Mouse (Mus musculus): ENCODE data around the gene Arap1. TPM values are rescaled to one million over a fixed set of nuclear protein-coding genes. Genes with fewer than 3 reads are reported as not detected.

Gene Arap1
- polyA plus RNA-seq, 1 experiment from 2014 or later: 13.4 TPM

DNA sequence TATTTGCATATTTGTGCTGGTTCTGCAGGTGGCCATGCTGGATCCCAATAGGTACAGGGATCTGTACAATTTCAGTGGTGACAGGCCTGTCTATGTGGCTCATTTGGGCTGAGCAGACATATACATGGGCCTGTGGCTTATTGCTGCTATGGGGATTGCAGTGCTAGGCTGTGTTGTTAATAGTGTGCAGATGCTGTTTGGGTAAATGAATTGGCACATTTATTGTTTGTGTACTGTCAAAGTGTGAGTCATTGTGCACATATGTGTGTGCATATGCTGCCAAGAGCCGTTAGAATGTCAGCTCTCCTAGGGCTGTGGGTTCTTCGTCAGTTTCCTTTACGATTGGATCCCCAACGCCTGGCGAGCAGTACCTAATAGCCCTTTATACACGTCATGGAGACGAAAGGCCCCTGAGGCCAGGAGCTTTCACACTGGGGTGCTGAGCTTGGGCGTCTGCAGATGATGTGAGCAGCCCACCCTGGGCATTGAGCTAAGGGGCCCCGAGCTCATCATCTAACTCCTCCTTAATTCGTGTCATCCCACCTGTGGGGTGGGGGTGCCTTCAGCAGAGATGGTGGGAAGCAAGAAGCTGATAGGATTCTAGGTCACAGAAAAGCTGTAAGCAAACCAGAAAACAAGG, 29.0 kb downstream of the Arap1 start:
- no peak for ATAC-seq (ENCODE audit: low FRiP score)

DNA sequence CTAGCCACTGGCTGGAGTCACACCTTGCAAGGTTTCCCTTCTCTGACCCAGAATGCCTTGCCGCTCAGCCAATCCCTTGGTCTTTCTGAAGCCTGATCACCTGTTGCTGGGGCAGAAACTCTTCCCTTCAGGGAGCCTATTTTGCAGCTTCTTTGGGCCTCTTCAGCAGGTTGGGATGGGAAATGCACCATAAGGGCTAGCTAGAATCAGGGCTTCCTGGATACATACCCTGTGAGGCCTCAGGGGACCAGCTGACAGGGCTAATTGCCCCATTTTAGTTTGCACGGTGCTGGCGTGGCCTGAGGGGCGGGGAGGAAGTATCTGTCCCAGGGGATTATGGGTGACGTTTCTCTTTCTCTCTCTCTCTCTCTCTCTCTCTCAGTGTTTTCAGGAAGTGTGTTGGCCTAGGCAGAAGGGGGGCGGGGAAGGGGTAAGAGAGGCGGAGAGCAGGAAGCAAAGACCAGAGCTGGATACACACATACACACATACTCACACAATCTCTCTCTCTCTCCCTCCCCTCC, 29.9 kb downstream of the Arap1 start:
- Histone ChIP-seq H3K27ac (0 out of 2 replicates have a peak overlapping the region, but pooled peaks have one; percentile 25), H3K4me1 (peaks cover 10% of the 10 kb centered on the region), H3K4me3 (replicated peaks) (no peak overlapping the region), H3K27me3 (no peaks in the 10 kb centered on the region), H3K9ac (no peak overlapping the region), H3K9me3 (no peaks in the 10 kb centered on the region), H3K36me3 (replicated peaks) (no peaks in the 10 kb centered on the region), H3K4me2 (peak overlapping the region; percentile 19)
- WGBS: 18% methylated on average over 6 of the region's 7 CpGs
- ATAC-seq (ENCODE audit: low FRiP score): peak; percentile 53; the same call in 1 of the 2 replicates

More for the DNA sequence above, 29.0 kb downstream of the Arap1 start:
- H3K36me3 ChIP-seq (replicated peaks): no peaks in the 10 kb centered on the region
- no peak overlapping the region for H3K9ac ChIP-seq
- peaks cover 10% of the 10 kb centered on the region for H3K4me1 ChIP-seq
- no peak overlapping the region for H3K4me2 ChIP-seq
- no peaks in the 10 kb centered on the region for H3K9me3 ChIP-seq
- no peak overlapping the region for H3K27ac ChIP-seq
- H3K27me3 ChIP-seq: no peaks in the 10 kb centered on the region
- H3K4me3 ChIP-seq (replicated peaks): no peak overlapping the region
- WGBS: 72% methylated on average over 10 of the region's 10 CpGs

DNA sequence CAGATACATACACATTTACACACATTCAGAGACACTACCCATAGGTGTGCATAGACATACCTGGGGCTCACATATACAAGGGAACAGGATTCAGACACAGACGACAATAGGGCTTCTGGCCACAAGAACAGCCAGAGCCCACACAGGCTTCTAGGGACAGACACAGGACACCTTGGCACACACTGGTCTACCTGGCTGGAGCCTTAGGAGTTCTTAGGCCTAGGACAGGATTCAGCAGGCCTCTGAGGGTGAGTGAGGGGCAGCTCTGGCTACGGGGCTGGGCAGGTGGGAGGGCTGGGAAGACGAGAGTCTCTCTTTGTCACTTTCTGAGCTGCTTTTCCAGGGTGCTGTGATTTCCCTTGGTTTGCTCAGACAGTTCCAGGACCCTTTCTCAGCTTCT, 30.4 kb downstream of the Arap1 start:
- Histone ChIP-seq H3K9ac (no peak overlapping the region), H3K36me3 (replicated peaks) (no peaks in the 10 kb centered on the region), H3K27ac (0 out of 2 replicates have a peak overlapping the region, but pooled peaks have one; percentile 25), H3K4me3 (replicated peaks) (no peak overlapping the region), H3K4me1 (peaks cover 10% of the 10 kb centered on the region), H3K4me2 (peak overlapping the region; percentile 19), H3K9me3 (no peaks in the 10 kb centered on the region), H3K27me3 (no peaks in the 10 kb centered on the region)
- no peak for ATAC-seq (ENCODE audit: low FRiP score)
- 51% methylated on average over 3 of the region's 3 CpGs for WGBS

DNA sequence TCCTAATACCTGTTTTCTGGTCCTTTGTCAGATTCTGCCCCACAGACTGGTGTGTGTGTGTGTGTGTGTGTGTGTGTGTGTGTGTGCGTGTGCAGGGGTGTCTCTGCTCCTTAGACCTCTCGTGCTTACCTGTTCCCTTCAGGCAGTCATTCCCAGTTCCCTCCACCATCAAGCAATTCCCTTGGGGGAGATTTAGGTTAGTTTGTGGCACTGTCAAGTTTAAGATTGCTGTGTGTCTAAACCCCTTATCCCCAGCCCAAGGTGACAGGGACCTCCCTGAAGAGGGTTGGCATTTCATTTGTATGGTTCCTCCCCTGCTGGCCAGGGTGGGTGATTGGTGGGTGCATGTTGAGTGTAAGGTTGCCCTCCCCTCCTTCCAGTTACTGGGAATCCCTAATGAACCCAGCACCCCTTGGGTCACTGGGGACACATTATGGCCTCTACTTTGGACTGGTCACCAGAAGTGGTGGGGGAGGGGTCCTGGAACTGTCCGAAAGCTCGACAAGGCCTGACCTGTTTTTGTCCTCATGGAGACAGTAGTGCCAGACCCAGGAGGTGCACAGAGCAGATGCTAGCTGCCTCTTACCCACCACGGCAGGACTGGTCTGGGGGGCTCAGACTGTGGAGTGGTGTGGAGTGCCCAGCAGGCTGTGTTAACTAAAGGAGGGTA, 31.1 kb downstream of the Arap1 start:
- H3K9ac ChIP-seq: no peak overlapping the region
- ATAC-seq (ENCODE audit: low FRiP score): no peak
- H3K4me3 ChIP-seq (replicated peaks): no peak overlapping the region

DNA sequence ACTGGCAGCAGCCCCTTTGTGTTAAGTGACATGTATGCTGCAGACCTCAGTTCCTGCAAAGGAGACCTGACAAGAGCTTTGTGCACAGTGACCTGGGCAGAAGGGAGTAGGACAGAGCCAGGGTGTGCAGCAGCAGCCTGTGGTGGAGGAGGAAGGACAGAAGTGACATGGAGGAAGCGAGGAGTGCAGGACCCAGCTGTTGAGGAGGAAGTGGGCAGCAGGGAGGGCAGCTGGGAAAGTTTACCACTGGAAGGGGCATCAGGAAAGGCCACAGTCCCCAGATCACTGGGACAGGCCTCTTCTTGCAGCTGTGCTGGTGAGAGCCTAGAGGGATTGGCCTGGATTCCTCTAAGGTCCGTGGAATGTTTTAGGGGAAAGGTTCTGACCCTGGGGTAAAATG, 31.9 kb downstream of the Arap1 start:
- no peak for ATAC-seq (ENCODE audit: low FRiP score)
- WGBS: 77% methylated on average over 2 of the region's 2 CpGs
- Histone ChIP-seq H3K4me3 (replicated peaks) (no peak overlapping the region), H3K9me3 (no peaks in the 10 kb centered on the region), H3K4me1 (peaks cover 10% of the 10 kb centered on the region), H3K4me2 (no peak overlapping the region), H3K27me3 (no peaks in the 10 kb centered on the region), H3K9ac (no peak overlapping the region), H3K36me3 (replicated peaks) (no peaks in the 10 kb centered on the region), H3K27ac (no peak overlapping the region)

More for the DNA sequence above, 31.1 kb downstream of the Arap1 start:
- Histone ChIP-seq H3K27me3 (no peaks in the 10 kb centered on the region), H3K27ac (no peak overlapping the region), H3K4me1 (peaks cover 10% of the 10 kb centered on the region), H3K36me3 (replicated peaks) (no peaks in the 10 kb centered on the region), H3K9me3 (no peaks in the 10 kb centered on the region), H3K4me2 (no peak overlapping the region)
- 69% methylated on average over 5 of the region's 5 CpGs for WGBS

DNA sequence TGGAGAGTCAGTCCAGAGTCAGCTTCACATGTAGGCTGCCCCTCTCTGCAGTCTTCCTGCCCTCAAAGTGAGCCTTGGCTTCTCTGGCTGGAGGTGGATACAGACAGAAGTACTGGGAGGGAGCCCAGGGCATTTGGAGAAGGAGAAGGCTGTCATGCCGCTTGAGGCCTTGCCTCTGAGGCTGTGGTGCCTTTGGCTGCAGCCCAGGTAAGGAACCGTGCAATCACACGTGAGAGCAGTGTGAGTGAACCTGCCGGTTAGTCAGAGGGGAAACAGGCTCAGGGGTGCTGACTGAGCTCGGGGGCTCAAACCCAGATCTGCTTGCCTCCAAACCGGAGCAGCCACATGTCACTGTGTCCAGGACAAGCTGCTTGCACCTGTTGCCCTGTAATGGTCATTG, 33.6 kb downstream of the Arap1 start:
- ATAC-seq (ENCODE audit: low FRiP score): no peak
- no peak overlapping the region for H3K27ac ChIP-seq
- no peak overlapping the region for H3K9ac ChIP-seq
- H3K9me3 ChIP-seq: no peaks in the 10 kb centered on the region
- 89% methylated on average over 6 of the region's 6 CpGs for WGBS
- no peak overlapping the region for H3K4me3 ChIP-seq (replicated peaks)
- H3K27me3 ChIP-seq: no peaks in the 10 kb centered on the region
- no peak overlapping the region for H3K4me2 ChIP-seq
- H3K4me1 ChIP-seq: peaks cover 20% of the 10 kb centered on the region
- no peaks in the 10 kb centered on the region for H3K36me3 ChIP-seq (replicated peaks)

DNA sequence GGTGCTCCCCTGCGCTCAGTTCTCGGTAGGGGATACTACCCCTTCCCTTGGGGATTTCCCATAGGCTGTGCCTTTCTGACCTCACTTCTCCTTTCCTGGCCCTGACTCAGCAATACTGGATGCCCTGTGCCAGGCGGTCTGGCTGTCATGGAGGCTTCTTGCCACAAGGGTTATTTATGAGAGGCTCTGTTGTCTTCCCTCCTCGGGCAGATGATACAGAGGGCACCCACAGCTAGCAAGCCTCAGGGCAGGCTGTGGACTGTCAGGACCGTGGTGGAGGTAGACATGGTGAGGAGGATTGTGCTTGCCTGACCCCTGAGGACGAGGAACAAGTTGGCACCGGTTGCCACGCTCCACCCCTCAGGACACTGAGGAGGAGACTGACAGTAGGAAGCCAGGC, 34.5 kb downstream of the Arap1 start:
- H3K9me3 ChIP-seq: no peaks in the 10 kb centered on the region
- H3K9ac ChIP-seq: no peak overlapping the region
- no peaks in the 10 kb centered on the region for H3K36me3 ChIP-seq (replicated peaks)
- peaks cover 20% of the 10 kb centered on the region for H3K4me1 ChIP-seq
- no peak overlapping the region for H3K27ac ChIP-seq
- no peak overlapping the region for H3K4me2 ChIP-seq
- no peaks in the 10 kb centered on the region for H3K27me3 ChIP-seq
- 83% methylated on average over 8 of the region's 8 CpGs for WGBS
- no peak for ATAC-seq (ENCODE audit: low FRiP score)
- no peak overlapping the region for H3K4me3 ChIP-seq (replicated peaks)

DNA sequence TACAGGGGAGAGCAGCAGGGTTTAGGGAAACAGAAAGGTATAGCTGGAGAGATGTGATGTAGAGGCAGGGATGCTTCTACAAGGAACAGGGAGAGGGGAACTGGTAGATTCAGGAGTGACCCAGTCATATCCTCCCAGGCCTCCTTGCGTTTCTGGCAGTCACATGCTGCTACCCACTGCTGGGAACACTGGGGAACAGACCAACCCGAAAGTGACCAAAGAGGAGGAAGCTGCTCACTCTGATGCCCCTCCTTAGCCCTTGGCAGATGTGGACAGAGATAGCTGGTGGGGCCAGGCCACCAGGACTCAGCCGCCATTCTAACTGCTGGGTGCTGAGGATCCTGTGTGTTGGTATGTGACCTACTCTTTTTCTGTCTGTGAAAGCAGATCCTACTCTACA, 35.9 kb downstream of the Arap1 start:
- Histone ChIP-seq H3K9ac (no peak overlapping the region), H3K4me2 (no peak overlapping the region), H3K4me1 (peaks cover 10% of the 10 kb centered on the region), H3K27me3 (no peaks in the 10 kb centered on the region), H3K4me3 (replicated peaks) (no peak overlapping the region), H3K36me3 (replicated peaks) (no peaks in the 10 kb centered on the region), H3K27ac (no peak overlapping the region), H3K9me3 (no peaks in the 10 kb centered on the region)
- no peak for ATAC-seq (ENCODE audit: low FRiP score)
- WGBS: 80% methylated on average over 3 of the region's 3 CpGs

DNA sequence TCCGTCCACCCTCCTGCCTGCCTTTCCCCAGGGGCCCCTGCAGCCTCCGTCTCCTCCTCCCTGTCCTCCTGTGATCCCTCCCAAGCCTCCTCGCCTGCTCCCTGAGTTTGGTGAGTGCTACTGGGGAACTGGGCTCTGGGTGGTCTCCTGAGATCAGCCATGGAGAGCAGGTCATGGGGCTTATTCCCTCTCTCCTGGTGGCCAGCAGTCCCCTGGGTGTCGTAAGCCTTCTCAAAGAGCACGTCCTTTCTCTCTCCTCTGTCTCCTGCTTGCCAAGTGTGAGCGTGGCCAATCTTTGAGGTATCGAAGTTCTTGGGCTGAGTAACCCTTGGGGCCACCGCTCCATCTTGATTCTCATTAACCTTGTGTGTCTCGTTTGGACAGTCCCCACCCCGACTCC, 37.1 kb downstream of the Arap1 start:
- Histone ChIP-seq H3K4me2 (no peak overlapping the region), H3K4me3 (replicated peaks) (no peak overlapping the region), H3K4me1 (peaks cover 10% of the 10 kb centered on the region), H3K36me3 (replicated peaks) (no peaks in the 10 kb centered on the region), H3K27me3 (no peaks in the 10 kb centered on the region), H3K27ac (no peak overlapping the region), H3K9me3 (no peaks in the 10 kb centered on the region), H3K9ac (no peak overlapping the region)
- ATAC-seq (ENCODE audit: low FRiP score): no peak
- 73% methylated on average over 10 of the region's 10 CpGs for WGBS

DNA sequence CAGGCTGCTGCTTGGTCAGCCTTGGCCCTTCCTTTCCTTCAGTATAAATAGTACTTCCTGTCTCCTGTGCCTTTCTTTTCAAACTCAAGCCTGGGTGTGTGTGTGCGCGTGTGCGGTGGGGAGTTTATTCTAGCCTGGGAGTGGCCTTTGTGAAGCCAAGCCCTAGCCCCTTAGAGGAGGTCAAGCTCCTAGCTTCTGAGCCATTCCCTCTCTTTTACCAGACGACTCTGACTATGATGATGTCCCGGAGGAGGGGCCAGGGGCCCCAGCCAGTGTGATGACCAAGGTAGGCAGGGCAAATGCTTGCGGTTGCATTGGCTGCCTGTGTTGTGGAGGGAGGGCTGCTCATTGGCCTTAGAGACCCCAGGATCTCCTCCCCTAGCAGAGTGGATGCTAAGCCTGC, 37.5 kb downstream of the Arap1 start:
- H3K27me3 ChIP-seq: no peaks in the 10 kb centered on the region
- ATAC-seq (ENCODE audit: low FRiP score): no peak
- H3K4me1 ChIP-seq: peaks cover 10% of the 10 kb centered on the region
- no peaks in the 10 kb centered on the region for H3K36me3 ChIP-seq (replicated peaks)
- WGBS: 53% methylated on average over 6 of the region's 6 CpGs
- no peaks in the 10 kb centered on the region for H3K9me3 ChIP-seq
- H3K4me2 ChIP-seq: no peak overlapping the region
- no peak overlapping the region for H3K4me3 ChIP-seq (replicated peaks)
- no peak overlapping the region for H3K27ac ChIP-seq
- H3K9ac ChIP-seq: no peak overlapping the region

DNA sequence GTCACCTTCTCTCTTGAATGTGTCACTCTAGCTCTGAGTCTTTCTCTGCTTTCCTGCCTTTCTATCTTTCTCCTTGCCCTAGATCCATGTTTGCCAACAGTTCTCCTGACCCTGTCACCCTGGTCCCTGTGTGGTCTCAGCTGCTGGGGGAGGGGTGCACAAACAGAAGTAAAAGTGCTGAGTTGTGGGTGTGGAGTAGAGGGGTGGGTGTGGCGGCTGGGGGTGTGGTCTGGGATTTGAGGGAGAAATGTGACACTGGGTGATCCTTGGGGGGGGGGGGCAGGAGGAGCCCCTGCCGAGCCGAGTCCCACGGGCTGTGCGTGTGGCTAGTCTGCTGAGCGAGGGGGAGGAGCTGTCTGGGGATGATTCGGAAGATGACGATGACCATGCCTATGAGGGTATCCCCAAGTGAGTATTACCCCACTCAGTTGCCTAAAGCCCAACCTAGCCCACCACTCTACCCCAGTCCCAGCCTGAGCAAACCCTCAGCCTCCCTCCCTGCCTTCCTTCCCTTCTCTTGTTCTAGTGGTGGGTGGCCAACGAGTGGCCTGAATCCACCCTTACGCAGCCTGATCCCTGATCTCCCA, 38.1 kb downstream of the Arap1 start:
- 0 out of 2 replicates have a peak, but pooled peaks have one; percentile 20 for ATAC-seq (ENCODE audit: low FRiP score)
- Histone ChIP-seq H3K4me2 (no peak overlapping the region), H3K4me3 (replicated peaks) (no peak overlapping the region), H3K27ac (no peak overlapping the region), H3K9ac (no peak overlapping the region), H3K4me1 (peaks cover 10% of the 10 kb centered on the region), H3K27me3 (no peaks in the 10 kb centered on the region), H3K36me3 (replicated peaks) (no peaks in the 10 kb centered on the region), H3K9me3 (no peaks in the 10 kb centered on the region)
- WGBS: 58% methylated on average over 10 of the region's 10 CpGs

DNA sequence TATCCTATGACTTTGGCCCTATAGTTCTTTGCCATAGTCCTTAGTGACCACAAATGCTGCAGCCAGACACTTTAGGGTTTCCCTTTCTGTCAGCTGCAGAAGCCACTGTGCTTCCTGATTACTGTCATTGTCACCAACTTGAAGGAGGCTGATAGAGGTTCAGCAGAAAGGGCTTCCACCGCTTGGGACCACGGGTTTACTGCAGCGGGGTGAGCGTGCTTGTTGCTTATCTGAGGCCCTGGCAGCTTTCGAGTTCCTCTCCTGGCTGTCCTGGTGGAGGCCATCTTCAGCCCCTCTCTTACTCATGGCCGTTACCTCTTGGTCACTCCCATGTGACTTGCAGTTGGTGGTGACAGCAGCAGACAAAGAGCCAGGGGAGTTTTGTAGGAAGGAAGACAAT, 41.4 kb downstream of the Arap1 start:
- WGBS: 86% methylated on average over 6 of the region's 6 CpGs
- H3K9ac ChIP-seq: no peak overlapping the region
- H3K4me2 ChIP-seq: no peak overlapping the region
- H3K36me3 ChIP-seq (replicated peaks): no peaks in the 10 kb centered on the region
- no peaks in the 10 kb centered on the region for H3K27me3 ChIP-seq
- H3K27ac ChIP-seq: no peak overlapping the region
- peaks cover 28% of the 10 kb centered on the region for H3K4me1 ChIP-seq
- no peaks in the 10 kb centered on the region for H3K9me3 ChIP-seq
- no peak overlapping the region for H3K4me3 ChIP-seq (replicated peaks)
- no peak for ATAC-seq (ENCODE audit: low FRiP score)

Measured in forebrain, embryonic 12.5 days (tissue).